Comparison of ENCODE assay signal across 8 mouse cellular contexts in the genomic region with DNA sequence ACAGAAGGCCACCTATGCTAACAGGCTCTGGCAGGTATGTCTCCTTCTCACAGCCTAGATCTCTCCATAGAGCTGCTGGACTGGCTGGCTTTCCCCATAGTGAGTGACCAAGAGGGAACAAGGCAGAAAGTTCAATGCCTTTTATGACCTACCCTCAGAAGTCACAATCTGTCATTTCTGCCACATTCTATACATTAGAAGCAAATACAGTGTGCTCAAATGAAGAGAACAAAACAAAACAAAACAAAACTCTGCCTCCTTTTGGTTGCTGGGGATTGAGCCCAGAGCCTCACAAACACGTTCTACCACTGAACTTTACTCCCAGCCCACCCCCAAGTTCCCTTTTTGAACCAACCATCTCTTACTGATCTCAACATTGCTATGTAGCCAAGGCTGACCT. TPM values are rescaled to one million over a fixed set of nuclear protein-coding genes. Genes with fewer than 3 reads are reported as not detected.
DNase-seq lines count a peak whose midpoint lies in the region; ATAC-seq and TF ChIP-seq lines count a peak whose summit lies in the region.

Gene Srpk2 (minus strand): TSS at position 101 of the 400 bp plus-strand sequence.

- H3K4me2 ChIP-seq in CH12.LX (ENCODE audit: insufficient read depth, low read depth, poor library complexity, severe bottlenecking), result no peak within 1 kb of the TSS
- no peak within 1 kb of the TSS for H3K4me2 ChIP-seq in forebrain, embryonic 14.5 days (ENCODE audit: low read length)
- H3K4me2 ChIP-seq in limb, embryonic 14.5 days (replicated peaks; ENCODE audit: low read depth, low read length, severe bottlenecking), result no peak within 1 kb of the TSS

- no peak for TF ChIP-seq POLR2A in CH12.LX (IDR thresholded peaks at IDR 0.05; ENCODE audit: low read depth, low read length)
- TF ChIP-seq POLR2A in limb, embryonic 14.5 days (IDR thresholded peaks at IDR 0.05; ENCODE audit: borderline replicate concordance, extremely low read depth, insufficient read depth, insufficient read length), result no peak

- TF ChIP-seq CTCF in CH12.LX (conservative IDR thresholded peaks at IDR 0.05 in 1 of 2, IDR thresholded peaks at IDR 0.05 in 1 of 2; ENCODE audit: low read depth in 2 of 2, low read length in 2 of 2), result no peak

- H3K27me3 ChIP-seq in CH12.LX (replicated peaks), result no peaks in the 10 kb centered on the region
- H3K27me3 ChIP-seq in forebrain, embryonic 14.5 days (replicated peaks; ENCODE audit: control insufficient read depth, insufficient read depth, low read length), result no peaks in the 10 kb centered on the region
- H3K27me3 ChIP-seq in limb, embryonic 14.5 days (ENCODE audit: control insufficient read depth, insufficient read depth, low read length), result no peaks in the 10 kb centered on the region

- no peak for TF ChIP-seq EP300 in CH12.LX (IDR thresholded peaks at IDR 0.05; ENCODE audit: low read length)

- 67% methylated on average over 1 of the region's 1 CpGs for WGBS in forebrain, embryonic 14.5 days
- WGBS in limb, embryonic 14.5 days, result 64% methylated on average over 1 of the region's 1 CpGs

- H3K79me2 ChIP-seq in CH12.LX (replicated peaks; ENCODE audit: control insufficient read depth, extremely low read depth, insufficient read depth, poor library complexity, severe bottlenecking), result no peaks in the 10 kb centered on the region

- TF ChIP-seq RAD21 in CH12.LX (IDR thresholded peaks at IDR 0.05; ENCODE audit: low read depth, low read length), result no peak

- dilution Hi-C loops in CH12.LX (cut with MboI; ENCODE audit: extremely low pct_ligation_motif_present, extremely low pct_unique_long_range_greater_than_20kb, low sequenced_read_pairs), result no loop called here

- H3K36me3 ChIP-seq in CH12.LX (replicated peaks in 1 of 2; ENCODE audit: control insufficient read depth in 1 of 2, insufficient read depth in 1 of 2, low read length in 1 of 2), result no peaks in the 10 kb centered on the region
- H3K36me3 ChIP-seq in forebrain, embryonic 14.5 days (ENCODE audit: control insufficient read depth, insufficient read depth, low read length), result no peaks in the 10 kb centered on the region
- no peaks in the 10 kb centered on the region for H3K36me3 ChIP-seq in limb, embryonic 14.5 days (ENCODE audit: control insufficient read depth, insufficient read depth, low read length)

- in situ Hi-C loops in CH12.LX (cut with MboI; ENCODE audit: low pct_ligation_motif_present, low pct_unique_long_range_greater_than_20kb, low sequenced_read_pairs), result no loop called here

- ATAC-seq in forebrain, embryonic 14.5 days, result no peak
- no peak for ATAC-seq in limb, embryonic 14.5 days (ENCODE audit: low FRiP score, low read depth)

- no peak within 1 kb of the TSS for H3K27ac ChIP-seq in CH12.LX (ENCODE audit: insufficient read depth, low read depth)
- no peak within 1 kb of the TSS for H3K27ac ChIP-seq in forebrain, embryonic 14.5 days (ENCODE audit: low read depth, low read length)
- H3K27ac ChIP-seq in limb, embryonic 14.5 days (replicated peaks; ENCODE audit: low read depth, low read length), result no peak within 1 kb of the TSS

- DNase-seq in CH12.LX (ENCODE audit: extremely low read depth) (no peak), NIH3T3 (ENCODE audit: low read depth) (peak; percentile 0)
- DNase-seq in forebrain, embryonic 14.5 days (ENCODE audit: low spot score), result no peak
- no peak for DNase-seq in heart, postnatal 4 days
- DNase-seq in limb, embryonic 14.5 days (ENCODE audit: low spot score), result no peak
- no peak for DNase-seq in testis, postnatal 14 days (ENCODE audit: low spot score)
- DNase-seq in c-Kit-positive CD71-positive TER-119-positive erythroid progenitor cells, embryonic 14.5 days (ENCODE audit: low spot score), result no peak
- DNase-seq in spleen, postnatal 14 days (ENCODE audit: low spot score in 2 of 2), result no peak

- H3K9me3 ChIP-seq in CH12.LX (replicated peaks; ENCODE audit: low read length), result no peaks in the 10 kb centered on the region
- H3K9me3 ChIP-seq in forebrain, embryonic 14.5 days (replicated peaks; ENCODE audit: control insufficient read depth, low read length), result no peaks in the 10 kb centered on the region
- no peaks in the 10 kb centered on the region for H3K9me3 ChIP-seq in limb, embryonic 14.5 days (ENCODE audit: control insufficient read depth, low read length)

- peaks cover 0 to 3% of the 10 kb centered on the region in 2 experiments; a peak in 2 of 4 replicates for H3K4me1 ChIP-seq in CH12.LX (ENCODE audit: control insufficient read depth in 1 of 2, insufficient read depth in 2 of 2)
- H3K4me1 ChIP-seq in forebrain, embryonic 14.5 days (ENCODE audit: control insufficient read depth, insufficient read depth, low read length), result no peaks in the 10 kb centered on the region
- no peaks in the 10 kb centered on the region for H3K4me1 ChIP-seq in limb, embryonic 14.5 days (ENCODE audit: control insufficient read depth, insufficient read depth, low read length)

- no peak within 1 kb of the TSS for H3K4me3 ChIP-seq in CH12.LX (replicated peaks in 1 of 3; ENCODE audit: low read depth in 2 of 3, low read length in 2 of 3, poor library complexity in 1 of 3)
- no peak within 1 kb of the TSS for H3K4me3 ChIP-seq in forebrain, embryonic 14.5 days (ENCODE audit: low read depth, low read length)
- H3K4me3 ChIP-seq in limb, embryonic 14.5 days (replicated peaks; ENCODE audit: low read length), result no peak within 1 kb of the TSS

- H3K9ac ChIP-seq in CH12.LX (ENCODE audit: insufficient read depth, low read depth), result no peak within 1 kb of the TSS
- no peak within 1 kb of the TSS for H3K9ac ChIP-seq in forebrain, embryonic 14.5 days (ENCODE audit: low read length)
- H3K9ac ChIP-seq in limb, embryonic 14.5 days (ENCODE audit: low read depth, low read length, severe bottlenecking), result no peak within 1 kb of the TSS

TF ChIP-seq in CH12.LX, 34 proteins besides CTCF, POLR2A, EP300 and RAD21:
- TF ChIP-seq ZMIZ1 (IDR thresholded peaks at IDR 0.05; ENCODE audit: low read depth, low read length) (no peak), MYC (IDR thresholded peaks at IDR 0.05; ENCODE audit: low read depth, low read length) (no peak), MAFK (IDR thresholded peaks at IDR 0.05; ENCODE audit: insufficient replicate concordance, low read length) (no peak), ZC3H11A (IDR thresholded peaks at IDR 0.05; ENCODE audit: low read depth, low read length) (no peak), ELF1 (IDR thresholded peaks at IDR 0.05; ENCODE audit: low read depth, low read length) (no peak), ZKSCAN1 (IDR thresholded peaks at IDR 0.05; ENCODE audit: borderline replicate concordance, low read depth, low read length) (no peak), ZNF384 (IDR thresholded peaks at IDR 0.05; ENCODE audit: low read depth, low read length) (no peak), SIN3A (IDR thresholded peaks at IDR 0.05; ENCODE audit: low read length) (no peak)

RNA-seq across cellular contexts. Expression of gene Srpk2, which starts in this region (rescaled TPM):
- 17.4 and 20.6 TPM in 2 replicates for total RNA-seq in CH12.LX (2012; rRNA removed)
- total RNA-seq in CH12.LX (2014; rRNA removed), result 23.3 and 25.4 TPM in 2 replicates
- 31.1 and 31.2 TPM in 2 replicates for polyA plus RNA-seq in CH12.LX (2012; ENCODE audit: insufficient read length, low read depth)
- 98.4 and 102 TPM in 2 replicates for polyA plus RNA-seq in forebrain, embryonic 14.5 days (2014; fragmentation: Nextera tagmentation; extraction: Ambion mirVana)
- total RNA-seq in heart, postnatal 4 days (2021), result 10 to 100 TPM; 61.5 to 68.3 TPM
- 39.9 and 44.1 TPM in 2 replicates for polyA plus RNA-seq in limb, embryonic 14.5 days (2012; rRNA removed)
- polyA plus RNA-seq in limb, embryonic 14.5 days (2014; fragmentation: Nextera tagmentation; extraction: Ambion mirVana), result 60.8 and 70.8 TPM in 2 replicates
